Mouse (Mus musculus) kidney, embryonic 15.5 days (tissue): ENCODE data around the gene Sub1. TPM values are rescaled to one million over a fixed set of nuclear protein-coding genes. Genes with fewer than 3 reads are reported as not detected.

Experiments
- ATAC-seq: fragments of 200-750 bp; cut with Nextera tagmentation; replicated peaks from 2 replicates; pipeline ENCODE4 v1.8.0; 2017; ENCODE audit warnings: moderate TSS enrichment; ENCODE audit not compliant: low FRiP score
- H3K27ac ChIP-seq: fragments of 300-500 bp; sonication (generic); 2 replicates; pipeline ENCODE4 v1.5.1; 2015; ENCODE audit warnings: mild to moderate bottlenecking, inconsistent platforms
- H3K27me3 ChIP-seq: fragments of 300-500 bp; sonication (generic); 2 replicates; pipeline ENCODE4 v1.6.1; 2015; ENCODE audit warnings: inconsistent platforms
- H3K36me3 ChIP-seq: fragments of 300-500 bp; sonication (generic); 2 replicates; pipeline ENCODE4 v1.6.1; 2015; ENCODE audit warnings: inconsistent platforms
- H3K4me1 ChIP-seq: fragments of 300-500 bp; sonication (generic); 2 replicates; pipeline ENCODE4 v1.6.1; 2015; ENCODE audit warnings: inconsistent platforms
- H3K4me2 ChIP-seq: fragments of 300-500 bp; sonication (generic); 2 replicates; pipeline ENCODE4 v1.6.1; 2015; ENCODE audit warnings: moderate library complexity, mild to moderate bottlenecking, inconsistent platforms
- H3K4me3 ChIP-seq: fragments of 300-500 bp; sonication (generic); replicated peaks from 2 replicates; pipeline ENCODE4 v1.5.1; 2015; ENCODE audit warnings: mild to moderate bottlenecking, inconsistent platforms
- H3K9ac ChIP-seq: fragments of 300-500 bp; sonication (generic); 2 replicates; pipeline ENCODE4 v1.6.1; 2015; ENCODE audit warnings: mild to moderate bottlenecking, inconsistent platforms
- H3K9me3 ChIP-seq: fragments of 300-500 bp; sonication (generic); replicated peaks from 2 replicates; pipeline ENCODE4 v1.6.1; 2016; ENCODE audit warnings: inconsistent platforms
- WGBS: fragments of 180-500 bp; shearing (Covaris S2); methylation state at CpG from one replicate; pipeline ENCODE4 v1.1.7; 2015; ENCODE audit warnings: mixed read lengths; 5-methylcytosine and 5-hydroxymethylcytosine counted together
- polyA plus RNA-seq: library from polyadenylated mRNA; unstranded; fragments of >200 nt; fragmentation: Nextera tagmentation; extraction: Ambion mirVana; gene quantifications from 2 replicates; pipeline ENCODE4 v1.2.1, GENCODE M21; 2015

Gene Sub1
- polyA plus RNA-seq, result 721 and 865 TPM in 2 replicates

DNA sequence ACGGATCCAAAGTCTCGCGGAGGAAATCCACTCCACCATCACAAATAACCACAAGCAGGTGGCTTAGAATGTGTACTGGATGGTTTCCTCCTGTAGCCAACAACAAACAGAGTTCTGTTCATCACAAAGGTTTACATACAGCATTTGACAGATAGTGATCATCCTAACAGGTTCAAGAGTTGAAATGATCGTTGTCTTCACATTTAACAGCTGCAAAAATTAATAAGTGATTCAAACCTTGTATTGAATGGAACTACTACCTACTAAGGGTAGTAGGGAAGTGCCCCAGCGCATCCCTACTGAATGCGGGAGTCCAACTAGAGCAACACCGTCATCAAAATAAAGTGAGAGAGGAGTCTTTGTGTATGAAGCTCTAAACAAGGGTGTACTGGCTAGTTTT lies at the start of gene Sub1:
Gene Sub1, minus strand, starts transcription at position 101 of the 400 bp plus-strand sequence.
- no peak for ATAC-seq
- H3K4me3 ChIP-seq, result peak within 1 kb of the TSS; percentile 100
- 93% methylated on average over 7 of the region's 7 CpGs for WGBS
- H3K27me3 ChIP-seq, result no peaks in the 10 kb centered on the region
- H3K4me1 ChIP-seq, result peaks cover 27% of the 10 kb centered on the region
- peak within 1 kb of the TSS; percentile 64 for H3K4me2 ChIP-seq
- H3K36me3 ChIP-seq, result peaks cover 16% of the 10 kb centered on the region
- H3K9me3 ChIP-seq, result no peaks in the 10 kb centered on the region
- H3K9ac ChIP-seq, result peak within 1 kb of the TSS; percentile 99
- H3K27ac ChIP-seq, result peak within 1 kb of the TSS; percentile 92

DNA sequence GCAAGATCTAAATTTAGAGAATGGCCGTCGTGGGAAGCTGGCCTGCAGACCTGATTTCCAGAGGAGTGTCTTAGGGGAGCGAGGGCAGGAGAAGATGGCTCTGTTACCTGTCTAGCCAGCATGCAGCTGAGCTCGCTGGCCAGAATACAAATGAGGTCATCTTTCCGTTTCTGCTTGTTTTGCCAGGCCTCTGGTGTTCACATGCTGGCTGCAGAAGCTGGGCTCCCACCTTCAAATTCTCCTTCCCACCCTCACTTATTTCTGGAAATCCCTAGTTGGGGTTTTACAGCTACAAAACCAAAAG lies 43.6 kb upstream of the Sub1 start:
- no peak overlapping the region for H3K4me2 ChIP-seq
- WGBS, result 58% methylated on average over 5 of the region's 5 CpGs
- no peak overlapping the region for H3K9ac ChIP-seq
- no peaks in the 10 kb centered on the region for H3K27me3 ChIP-seq
- no peaks in the 10 kb centered on the region for H3K9me3 ChIP-seq
- H3K36me3 ChIP-seq, result no peaks in the 10 kb centered on the region
- no peak overlapping the region for H3K4me3 ChIP-seq
- no peak overlapping the region for H3K27ac ChIP-seq
- ATAC-seq, result no peak
- H3K4me1 ChIP-seq, result no peaks in the 10 kb centered on the region

DNA sequence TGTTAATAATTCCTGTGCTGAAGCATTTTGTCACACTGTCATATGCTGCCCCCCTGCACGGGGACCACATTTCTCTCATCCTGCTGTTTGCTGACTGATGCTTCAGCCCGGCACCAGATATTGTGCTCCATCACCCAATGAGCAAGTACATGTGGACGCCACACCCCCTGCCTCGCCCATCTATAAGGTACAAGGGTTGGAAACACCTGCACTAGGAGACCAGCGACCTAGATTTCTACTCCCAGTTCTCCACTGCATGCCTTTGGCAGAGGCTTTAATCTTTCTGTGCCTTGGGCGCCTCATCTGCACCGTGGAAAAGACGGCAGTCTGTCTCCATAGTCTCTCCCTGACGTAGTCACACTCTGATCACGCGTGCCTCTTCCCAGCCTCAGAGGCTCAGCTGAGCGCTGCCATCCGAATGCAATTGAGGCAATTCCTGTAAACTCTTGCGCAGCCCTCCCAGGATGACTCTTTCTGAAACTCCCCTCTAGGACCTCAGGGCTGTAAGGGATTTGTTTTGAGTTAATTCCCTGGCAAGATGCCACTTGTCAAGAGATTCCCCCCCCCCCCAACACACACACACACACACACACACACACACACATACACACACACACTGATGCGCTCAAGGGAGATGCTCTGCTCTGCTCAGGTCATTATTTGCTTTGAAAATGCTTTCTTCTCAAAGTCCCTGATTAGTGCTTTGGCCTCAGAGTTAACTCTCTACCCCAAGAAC lies 43.1 kb upstream of the Sub1 start:
- 71% methylated on average over 15 of the region's 15 CpGs for WGBS
- H3K27ac ChIP-seq, result no peak overlapping the region
- no peak overlapping the region for H3K4me3 ChIP-seq
- ATAC-seq, result no peak; the same call in 1 of the 2 replicates
- no peaks in the 10 kb centered on the region for H3K4me1 ChIP-seq
- no peaks in the 10 kb centered on the region for H3K36me3 ChIP-seq
- H3K4me2 ChIP-seq, result no peak overlapping the region
- H3K9ac ChIP-seq, result no peak overlapping the region
- no peaks in the 10 kb centered on the region for H3K27me3 ChIP-seq
- no peaks in the 10 kb centered on the region for H3K9me3 ChIP-seq

DNA sequence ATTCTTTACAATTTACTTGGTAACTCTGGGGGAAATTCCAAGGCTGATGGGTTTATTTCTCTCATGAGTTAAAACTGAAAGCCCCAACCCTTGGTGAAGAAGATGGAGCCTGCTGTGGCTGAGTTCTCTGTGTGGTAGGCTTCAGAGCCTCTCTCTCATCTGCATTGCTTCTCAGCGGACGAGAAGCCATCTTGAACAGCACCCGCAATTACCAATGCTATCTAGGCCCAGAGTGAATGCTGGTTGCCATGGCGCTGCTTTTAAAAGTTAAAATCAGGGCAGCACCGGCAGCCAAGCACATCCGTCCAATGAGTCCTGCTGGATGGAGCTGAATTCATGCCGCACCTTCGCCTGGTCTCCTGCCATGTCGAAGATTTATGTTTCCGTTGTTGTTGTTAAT lies 42.5 kb upstream of the Sub1 start:
- Histone ChIP-seq H3K27me3 (no peaks in the 10 kb centered on the region), H3K9me3 (no peaks in the 10 kb centered on the region), H3K27ac (no peak overlapping the region), H3K36me3 (no peaks in the 10 kb centered on the region), H3K4me2 (no peak overlapping the region), H3K4me1 (no peaks in the 10 kb centered on the region), H3K4me3 (no peak overlapping the region), H3K9ac (no peak overlapping the region)
- 83% methylated on average over 10 of the region's 10 CpGs for WGBS
- no peak; the same call in 1 of the 2 replicates for ATAC-seq

DNA sequence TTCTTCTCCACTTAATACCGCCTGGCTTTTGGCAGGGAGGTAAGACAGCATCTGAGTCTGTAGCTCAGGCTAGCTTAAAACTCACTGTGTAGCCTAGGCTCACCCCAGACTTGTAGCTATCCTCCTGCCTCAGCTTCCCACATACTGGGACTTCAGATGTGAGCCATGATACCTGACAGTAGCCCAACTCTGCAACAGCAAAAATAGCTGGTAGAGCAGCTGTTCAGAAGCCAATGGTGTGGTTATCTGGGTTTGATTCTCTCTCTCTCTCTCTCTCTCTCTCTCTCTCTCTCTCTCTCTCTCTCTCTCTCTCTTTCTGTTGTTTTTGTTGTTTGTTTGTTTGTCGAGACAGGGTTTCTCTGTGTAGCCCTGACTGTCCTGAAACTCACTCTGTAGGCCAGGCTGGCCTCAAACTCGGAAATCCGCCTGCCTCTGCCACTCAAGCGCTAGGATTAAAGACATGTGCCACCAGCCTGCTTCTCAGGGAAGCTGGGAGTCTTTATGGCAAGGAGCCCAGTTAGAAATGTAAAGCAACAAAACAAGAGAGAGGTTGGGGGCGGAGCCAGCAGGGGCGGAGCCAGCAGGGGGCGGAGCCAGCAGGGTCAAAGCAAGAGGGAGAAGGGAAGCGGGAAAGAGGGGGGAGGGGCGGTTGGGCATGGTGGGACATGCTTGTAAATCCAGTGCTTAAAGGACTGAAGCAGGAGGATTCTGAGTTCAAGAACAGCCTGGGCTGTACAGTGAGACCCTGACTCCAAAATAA lies 41.3 kb upstream of the Sub1 start:
- Histone ChIP-seq H3K27me3 (no peaks in the 10 kb centered on the region), H3K4me3 (no peak overlapping the region), H3K9me3 (no peaks in the 10 kb centered on the region), H3K4me1 (no peaks in the 10 kb centered on the region), H3K9ac (no peak overlapping the region), H3K4me2 (no peak overlapping the region), H3K27ac (no peak overlapping the region), H3K36me3 (no peaks in the 10 kb centered on the region)
- 0 out of 2 replicates have a peak, but pooled peaks have one; percentile 6 for ATAC-seq
- 78% methylated on average over 10 of the region's 10 CpGs for WGBS

DNA sequence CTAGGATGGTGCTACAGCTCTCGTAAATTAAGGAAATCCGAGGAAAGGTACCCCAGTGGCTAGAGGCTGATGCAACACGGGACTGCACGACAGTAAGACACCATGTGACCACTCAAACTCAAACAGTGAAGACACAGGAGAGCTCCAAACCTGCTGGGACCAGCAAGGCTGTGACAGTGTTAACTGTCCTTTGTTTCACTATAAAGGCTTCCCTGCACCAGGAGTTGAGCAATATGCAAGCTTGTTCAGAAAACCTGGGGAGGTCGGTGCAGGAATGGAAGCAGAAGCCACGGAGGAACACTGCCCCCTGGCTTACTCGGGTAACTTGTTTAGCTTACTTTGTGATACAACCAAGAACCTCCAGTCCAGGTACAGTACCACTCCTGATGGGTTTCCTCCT lies 40.4 kb upstream of the Sub1 start:
- no peaks in the 10 kb centered on the region for H3K9me3 ChIP-seq
- no peaks in the 10 kb centered on the region for H3K36me3 ChIP-seq
- no peak overlapping the region for H3K4me2 ChIP-seq
- no peak overlapping the region for H3K27ac ChIP-seq
- no peak overlapping the region for H3K4me3 ChIP-seq
- H3K4me1 ChIP-seq, result no peaks in the 10 kb centered on the region
- no peaks in the 10 kb centered on the region for H3K27me3 ChIP-seq
- no peak overlapping the region for H3K9ac ChIP-seq
- no peak for ATAC-seq
- 53% methylated on average over 7 of the region's 7 CpGs for WGBS

DNA sequence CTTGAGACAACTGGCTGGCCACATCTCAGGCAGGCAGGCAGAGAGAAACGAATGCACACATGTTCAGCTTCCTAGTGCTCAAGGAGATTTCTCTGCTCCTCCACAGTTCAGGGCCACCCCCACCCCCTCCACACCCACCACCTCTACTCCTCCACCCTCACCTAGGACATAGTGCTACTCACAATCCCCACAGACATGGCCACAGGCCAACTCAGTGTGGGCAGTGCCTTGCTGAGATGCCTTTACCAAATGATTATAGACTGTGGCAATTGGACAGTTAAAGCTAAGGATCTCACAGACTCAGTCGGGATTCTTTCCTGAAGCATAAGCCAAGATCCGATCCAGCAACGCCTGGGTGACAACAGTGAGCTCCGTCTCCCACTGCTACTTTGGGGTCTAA lies 39.9 kb upstream of the Sub1 start:
- 66% methylated on average over 5 of the region's 5 CpGs for WGBS

DNA sequence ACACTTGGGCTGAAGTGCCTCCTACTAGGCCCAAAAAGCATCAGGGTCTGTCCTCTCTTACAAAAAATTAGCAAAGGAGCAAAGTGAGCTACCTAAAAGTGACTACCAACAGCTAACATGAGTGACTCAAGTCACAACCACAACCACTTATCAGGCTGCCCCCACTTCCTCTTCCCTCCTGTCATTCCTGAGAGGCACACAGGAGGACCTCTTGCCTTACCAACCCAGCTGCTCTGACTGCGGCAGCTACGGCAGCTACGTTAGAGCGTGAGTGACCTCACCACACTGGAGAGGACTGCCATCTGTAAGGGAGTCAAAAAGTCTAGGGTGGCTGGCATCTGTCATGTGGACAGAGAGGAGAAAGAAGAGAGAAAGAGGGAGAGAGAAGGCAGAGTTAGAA lies 37.5 kb upstream of the Sub1 start:
- Histone ChIP-seq H3K27me3 (no peaks in the 10 kb centered on the region), H3K9me3 (no peaks in the 10 kb centered on the region), H3K27ac (no peak overlapping the region), H3K9ac (no peak overlapping the region), H3K4me3 (no peak overlapping the region), H3K4me2 (no peak overlapping the region), H3K4me1 (no peaks in the 10 kb centered on the region), H3K36me3 (no peaks in the 10 kb centered on the region)
- WGBS, result 76% methylated on average over 4 of the region's 4 CpGs
- no peak for ATAC-seq

More for the DNA sequence above, 39.9 kb upstream of the Sub1 start:
- Histone ChIP-seq H3K9ac (no peak overlapping the region), H3K9me3 (no peaks in the 10 kb centered on the region), H3K36me3 (no peaks in the 10 kb centered on the region), H3K27me3 (no peaks in the 10 kb centered on the region), H3K4me3 (no peak overlapping the region), H3K4me2 (no peak overlapping the region), H3K4me1 (no peaks in the 10 kb centered on the region), H3K27ac (no peak overlapping the region)
- ATAC-seq, result no peak

DNA sequence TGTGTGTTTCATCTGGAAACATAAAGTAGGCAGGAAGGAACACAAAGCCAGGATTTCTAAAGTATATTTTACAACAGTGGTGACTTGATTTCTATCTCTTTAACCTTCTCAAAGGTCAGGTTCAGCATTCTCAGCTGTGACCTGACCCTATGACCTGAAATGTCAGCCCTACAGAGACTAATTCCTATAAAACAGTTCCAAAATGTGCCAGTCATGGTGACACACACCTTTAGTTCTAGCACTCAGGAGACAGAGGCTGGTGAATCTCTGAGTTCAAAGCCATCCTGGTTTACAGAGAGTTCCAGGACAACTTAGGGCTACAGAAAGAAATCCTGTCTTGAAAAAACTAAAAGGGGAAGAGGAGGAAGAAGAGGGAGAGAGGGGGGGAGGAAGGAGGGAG lies 36.4 kb upstream of the Sub1 start:
- H3K27ac ChIP-seq, result no peak overlapping the region
- no peak for ATAC-seq

DNA sequence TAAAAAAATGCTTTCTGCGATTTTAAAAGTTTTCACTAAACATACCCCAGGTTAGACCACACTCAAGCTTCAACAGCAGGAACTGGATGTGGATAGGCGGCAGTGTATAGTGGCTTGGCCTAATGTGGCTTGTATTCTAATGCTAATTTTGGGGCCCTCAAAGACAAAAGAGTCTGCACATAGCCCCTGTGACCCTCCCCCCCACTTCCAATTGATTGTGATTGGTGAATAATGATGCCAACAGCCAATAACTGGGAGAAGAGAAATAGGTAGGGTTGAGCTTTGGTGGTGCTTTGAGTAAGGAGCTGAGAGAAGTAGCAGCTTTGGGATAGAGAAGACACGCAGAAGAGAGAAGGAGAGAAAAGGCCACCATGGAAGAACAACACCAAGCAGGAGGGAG lies 35.7 kb upstream of the Sub1 start:
- no peaks in the 10 kb centered on the region for H3K4me1 ChIP-seq
- no peak for ATAC-seq
- 89% methylated on average over 3 of the region's 3 CpGs for WGBS

More for the DNA sequence above, 36.4 kb upstream of the Sub1 start:
- H3K9ac ChIP-seq, result no peak overlapping the region
- no peaks in the 10 kb centered on the region for H3K36me3 ChIP-seq
- H3K9me3 ChIP-seq, result no peaks in the 10 kb centered on the region
- H3K27me3 ChIP-seq, result no peaks in the 10 kb centered on the region
- no peaks in the 10 kb centered on the region for H3K4me1 ChIP-seq
- no peak overlapping the region for H3K4me2 ChIP-seq
- no peak overlapping the region for H3K4me3 ChIP-seq

DNA sequence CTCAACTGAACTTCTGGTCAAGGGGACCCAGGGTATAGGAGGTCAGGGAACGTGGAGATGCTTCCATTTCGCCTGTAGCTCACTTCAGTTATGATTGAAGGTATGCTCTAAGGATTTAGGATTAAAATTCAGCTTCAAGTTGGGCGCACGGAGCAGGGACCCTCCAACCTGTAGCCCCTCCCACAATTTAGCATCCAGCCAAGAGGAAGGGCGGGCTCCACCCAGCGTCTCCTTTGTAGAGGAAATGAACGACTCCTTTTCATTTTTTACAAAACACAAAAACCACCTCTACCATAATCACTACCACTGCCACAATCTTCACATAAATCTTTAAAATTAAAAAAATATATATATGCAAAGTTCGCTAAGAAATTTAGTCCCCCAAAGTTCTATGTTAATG lies 35.1 kb upstream of the Sub1 start:
- Histone ChIP-seq H3K9ac (no peak overlapping the region), H3K4me1 (no peaks in the 10 kb centered on the region), H3K27me3 (no peaks in the 10 kb centered on the region), H3K4me3 (no peak overlapping the region), H3K9me3 (no peaks in the 10 kb centered on the region), H3K4me2 (no peak overlapping the region), H3K27ac (no peak overlapping the region), H3K36me3 (no peaks in the 10 kb centered on the region)
- no peak for ATAC-seq
- 88% methylated on average over 8 of the region's 8 CpGs for WGBS

More for the DNA sequence above, 35.7 kb upstream of the Sub1 start:
- H3K4me2 ChIP-seq, result no peak overlapping the region
- H3K27ac ChIP-seq, result no peak overlapping the region
- no peak overlapping the region for H3K9ac ChIP-seq
- H3K36me3 ChIP-seq, result no peaks in the 10 kb centered on the region
- H3K4me3 ChIP-seq, result no peak overlapping the region
- no peaks in the 10 kb centered on the region for H3K27me3 ChIP-seq
- no peaks in the 10 kb centered on the region for H3K9me3 ChIP-seq

DNA sequence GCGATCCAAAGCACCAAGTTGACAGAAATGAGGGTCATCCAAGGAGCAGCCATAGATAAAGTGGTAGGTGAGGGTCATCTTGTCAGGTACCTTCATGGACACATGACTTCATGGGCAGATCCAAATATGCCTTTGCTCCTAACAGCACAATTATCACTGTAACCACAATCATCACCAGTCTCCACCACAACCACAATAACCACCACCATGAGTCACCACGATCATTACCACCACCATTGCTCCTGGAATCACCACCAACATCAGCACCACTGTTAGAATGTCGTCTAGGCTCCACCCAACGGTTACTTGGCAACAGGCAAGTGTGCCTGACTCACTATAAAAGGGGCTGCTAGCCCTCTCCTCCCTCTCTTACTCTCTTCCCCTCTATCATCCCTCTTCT lies 33.4 kb upstream of the Sub1 start:
- WGBS, result 66% methylated on average over 4 of the region's 4 CpGs
- no peak for ATAC-seq
- no peak overlapping the region for H3K9ac ChIP-seq

More for the DNA sequence above, 33.4 kb upstream of the Sub1 start:
- Histone ChIP-seq H3K4me3 (no peak overlapping the region), H3K9me3 (no peaks in the 10 kb centered on the region), H3K27me3 (no peaks in the 10 kb centered on the region), H3K36me3 (no peaks in the 10 kb centered on the region), H3K4me2 (no peak overlapping the region), H3K27ac (no peak overlapping the region), H3K4me1 (no peaks in the 10 kb centered on the region)
